Mouse (Mus musculus) liver, adult 2 months (tissue): ENCODE measurements around the gene Gaa.

Experiments
- CTCF ChIP-seq: fragments of 200-500 bp; IDR thresholded peaks from 2 replicates; pipeline ENCODE4 v1.5.1; 2011; ENCODE audit warnings: low read depth, low read length, control low read depth
- POLR2A ChIP-seq: fragments of 200-500 bp; IDR thresholded peaks from 2 replicates; pipeline ENCODE4 v1.6.1; 2011; ENCODE audit warnings: low read length, control low read depth; ENCODE audit not compliant: insufficient read depth; ENCODE audit errors: extremely low read depth

GRCm38 (mm10) chr11:119228846-119229626, 38.7 kb upstream of the Gaa start:
- no peak for TF ChIP-seq POLR2A
- TF ChIP-seq CTCF, result no peak
